Mouse (Mus musculus): ENCODE measurements at regions not wholly inside any gene's neighbourhood (a gene's known extent, or its start where the extent isn't known, plus 50 kb on each side); places are given as distances from the start of the nearest gene placed in this dataset.

DNA sequence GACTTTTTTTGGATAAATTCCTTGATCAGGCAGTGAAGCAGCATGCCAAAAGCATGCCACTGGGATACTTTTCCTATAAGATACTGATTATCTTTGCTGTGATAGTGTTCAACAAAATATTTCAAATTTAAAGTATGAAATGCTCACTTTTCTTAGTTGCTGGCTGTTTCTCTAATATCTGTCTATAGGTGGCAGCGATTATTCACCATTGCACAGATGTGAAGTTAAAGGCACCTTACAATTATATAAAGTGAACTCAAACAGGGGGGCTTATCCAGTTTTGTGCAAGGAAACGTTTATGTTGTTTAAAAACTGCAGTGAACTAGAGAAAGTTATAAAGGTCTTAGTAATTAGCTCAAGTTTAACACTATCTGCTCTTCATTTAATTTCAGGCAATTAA, 794.1 kb upstream of the Frg1 start:
- Histone ChIP-seq H3K36me3 (ENCODE audit: control insufficient read depth in 1 of 2, insufficient read depth in 2 of 2, low read length in 2 of 2) (no peaks in the 10 kb centered on the region), H3K27ac (ENCODE audit: control insufficient read depth, low read depth, low read length) (no peak overlapping the region), H3K79me2 (ENCODE audit: control insufficient read depth, insufficient read depth, low read length, poor library complexity) (no peaks in the 10 kb centered on the region), H3K4me3 (ENCODE audit: control insufficient read depth in 1 of 2, insufficient read depth in 1 of 2, low read depth in 2 of 2, low read length in 2 of 2) (no peak overlapping the region), H3K4me1 (ENCODE audit: control insufficient read depth in 1 of 2, insufficient read depth in 2 of 2, low read length in 2 of 2) (no peaks in the 10 kb centered on the region), H3K27me3 (ENCODE audit: control insufficient read depth in 1 of 2, insufficient read depth in 2 of 2, low read length in 2 of 2) (no peaks in the 10 kb centered on the region), H3K9me3 (replicated peaks; ENCODE audit: insufficient read depth, low read length) (no peaks in the 10 kb centered on the region), H3K9ac (ENCODE audit: control insufficient read depth, low read depth, low read length, poor library complexity, severe bottlenecking) (no peak overlapping the region)
- DNase-seq (ENCODE audit: low read depth, low spot score): no peak
- TF ChIP-seq ZKSCAN1 (IDR thresholded peaks at IDR 0.05; ENCODE audit: low read depth, low read length) (no peak), ZNF384 (IDR thresholded peaks at IDR 0.05; ENCODE audit: low read depth, low read length) (no peak), ZC3H11A (IDR thresholded peaks at IDR 0.05; ENCODE audit: low read depth, low read length) (no peak), GATA1 (IDR thresholded peaks at IDR 0.05; ENCODE audit: low read depth, low read length) (no peak), POLR2A (IDR thresholded peaks at IDR 0.05; ENCODE audit: control insufficient read depth in 1 of 2, insufficient read depth in 1 of 2, low read depth in 1 of 2, low read length in 2 of 2, poor library complexity in 1 of 2) (no peak), TBP (IDR thresholded peaks at IDR 0.05; ENCODE audit: low read depth, low read length) (no peak), TAL1 (IDR thresholded peaks at IDR 0.05; ENCODE audit: low read length) (no peak), CTCF (IDR thresholded peaks at IDR 0.05 in 2 of 3, conservative IDR thresholded peaks at IDR 0.05 in 1 of 3; ENCODE audit: control insufficient read depth in 1 of 3, insufficient read depth in 1 of 3, low read depth in 2 of 3, low read length in 3 of 3, poor library complexity in 1 of 3, severe bottlenecking in 1 of 3) (no peak), MAZ (IDR thresholded peaks at IDR 0.05; ENCODE audit: low read depth, low read length) (no peak), NRF1 (IDR thresholded peaks at IDR 0.05; ENCODE audit: insufficient read depth, low read depth, low read length, poor library complexity, severe bottlenecking) (no peak), USF2 (IDR thresholded peaks at IDR 0.05; ENCODE audit: borderline replicate concordance in 1 of 2, insufficient read depth in 1 of 2, low read depth in 1 of 2, low read length in 2 of 2) (no peak), ELF1 (IDR thresholded peaks at IDR 0.05; ENCODE audit: low read depth, low read length) (no peak), POLR2AphosphoS2 (IDR thresholded peaks at IDR 0.05; ENCODE audit: low read length) (no peak), GABPA (IDR thresholded peaks at IDR 0.05; ENCODE audit: low read depth, low read length) (no peak)

DNA sequence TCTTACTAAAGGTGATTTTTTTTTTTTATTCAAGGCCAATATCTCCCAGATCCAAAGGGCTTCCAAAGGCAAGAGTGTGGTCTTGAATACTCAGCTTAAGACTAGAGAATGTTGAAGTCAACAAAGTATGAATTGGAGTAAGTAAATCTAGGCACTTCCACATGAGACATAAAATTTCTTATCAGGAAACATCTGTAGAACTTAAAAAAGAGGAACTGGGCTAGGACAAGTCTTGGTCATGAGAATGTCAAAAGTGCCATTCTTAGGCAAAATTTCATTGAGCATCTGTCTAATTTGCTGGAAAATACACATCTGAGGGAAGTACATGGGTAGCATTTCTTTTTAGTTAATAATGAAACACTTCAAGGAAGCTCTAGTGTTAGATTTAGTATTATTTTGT, 793.1 kb upstream of the Frg1 start:
- Histone ChIP-seq H3K9me3 (replicated peaks; ENCODE audit: insufficient read depth, low read length) (no peaks in the 10 kb centered on the region), H3K27ac (ENCODE audit: control insufficient read depth, low read depth, low read length) (no peak overlapping the region), H3K4me1 (ENCODE audit: control insufficient read depth in 1 of 2, insufficient read depth in 2 of 2, low read length in 2 of 2) (no peaks in the 10 kb centered on the region), H3K36me3 (ENCODE audit: control insufficient read depth in 1 of 2, insufficient read depth in 2 of 2, low read length in 2 of 2) (no peaks in the 10 kb centered on the region), H3K4me3 (ENCODE audit: control insufficient read depth in 1 of 2, insufficient read depth in 1 of 2, low read depth in 2 of 2, low read length in 2 of 2) (no peak overlapping the region), H3K27me3 (ENCODE audit: control insufficient read depth in 1 of 2, insufficient read depth in 2 of 2, low read length in 2 of 2) (no peaks in the 10 kb centered on the region), H3K79me2 (ENCODE audit: control insufficient read depth, insufficient read depth, low read length, poor library complexity) (no peaks in the 10 kb centered on the region), H3K9ac (ENCODE audit: control insufficient read depth, low read depth, low read length, poor library complexity, severe bottlenecking) (no peak overlapping the region)
- peak; percentile 2 for DNase-seq (ENCODE audit: low read depth, low spot score)
- TF ChIP-seq RCOR1 (IDR thresholded peaks at IDR 0.05; ENCODE audit: low read depth, low read length): no peak

DNA sequence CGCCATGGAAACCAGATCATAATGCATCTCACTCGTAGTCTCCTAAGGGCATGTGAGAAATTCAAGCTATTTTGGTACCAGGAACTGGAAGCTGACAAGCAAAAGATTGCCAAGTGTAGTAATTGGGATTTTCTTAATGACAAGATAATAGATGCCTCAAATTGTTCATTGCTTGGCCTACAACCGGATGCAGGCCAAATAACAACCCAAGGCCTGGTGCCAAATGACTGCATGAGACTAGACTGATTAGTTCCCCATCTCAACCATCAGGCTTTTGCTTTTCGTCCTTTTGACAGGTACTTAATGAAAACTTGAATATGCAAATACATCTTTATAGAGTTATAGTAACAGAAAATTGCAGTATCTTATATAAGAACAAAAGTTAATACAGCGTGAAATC, 780.4 kb upstream of the Frg1 start:
- TF ChIP-seq TCF12 (IDR thresholded peaks at IDR 0.05; ENCODE audit: low read depth, low read length): no peak
- TF ChIP-seq GATA1 (IDR thresholded peaks at IDR 0.05; ENCODE audit: low read depth, low read length): no peak
- no peak for TF ChIP-seq TBP (IDR thresholded peaks at IDR 0.05; ENCODE audit: low read depth, low read length)
- TF ChIP-seq NELFE (IDR thresholded peaks at IDR 0.05; ENCODE audit: low read depth, low read length): no peak
- no peak for TF ChIP-seq HCFC1 (IDR thresholded peaks at IDR 0.05; ENCODE audit: low read depth, low read length)
- no peak for TF ChIP-seq ETS1 (IDR thresholded peaks at IDR 0.05; ENCODE audit: low read depth, low read length)
- TF ChIP-seq ZKSCAN1 (IDR thresholded peaks at IDR 0.05; ENCODE audit: low read depth, low read length): no peak
- no peak for TF ChIP-seq CHD2 (IDR thresholded peaks at IDR 0.05; ENCODE audit: low read length)
- TF ChIP-seq UBTF (IDR thresholded peaks at IDR 0.05; ENCODE audit: borderline replicate concordance, insufficient read depth, low read depth, low read length): no peak
- no peak for TF ChIP-seq MYC (IDR thresholded peaks at IDR 0.05; ENCODE audit: low read depth, low read length)
- TF ChIP-seq MXI1 (IDR thresholded peaks at IDR 0.05; ENCODE audit: low read depth, low read length): no peak
- no peak for TF ChIP-seq USF1 (IDR thresholded peaks at IDR 0.05; ENCODE audit: low read depth, low read length)
- no peak for TF ChIP-seq ZNF384 (IDR thresholded peaks at IDR 0.05; ENCODE audit: low read depth, low read length)
- TF ChIP-seq MAFK (IDR thresholded peaks at IDR 0.05; ENCODE audit: borderline replicate concordance, low read depth, low read length): no peak
- TF ChIP-seq ELF1 (IDR thresholded peaks at IDR 0.05; ENCODE audit: low read depth, low read length): no peak
- no peak for TF ChIP-seq POLR2A (IDR thresholded peaks at IDR 0.05; ENCODE audit: control insufficient read depth in 1 of 2, insufficient read depth in 1 of 2, low read depth in 1 of 2, low read length in 2 of 2, poor library complexity in 1 of 2)
- TF ChIP-seq NRF1 (IDR thresholded peaks at IDR 0.05; ENCODE audit: insufficient read depth, low read depth, low read length, poor library complexity, severe bottlenecking): no peak
- no peak for TF ChIP-seq JUND (IDR thresholded peaks at IDR 0.05; ENCODE audit: low read depth, low read length)
- Histone ChIP-seq H3K4me3 (ENCODE audit: control insufficient read depth in 1 of 2, insufficient read depth in 1 of 2, low read depth in 2 of 2, low read length in 2 of 2) (no peak overlapping the region), H3K9ac (ENCODE audit: control insufficient read depth, low read depth, low read length, poor library complexity, severe bottlenecking) (no peak overlapping the region), H3K27me3 (ENCODE audit: control insufficient read depth in 1 of 2, insufficient read depth in 2 of 2, low read length in 2 of 2) (no peaks in the 10 kb centered on the region), H3K36me3 (ENCODE audit: control insufficient read depth in 1 of 2, insufficient read depth in 2 of 2, low read length in 2 of 2) (no peaks in the 10 kb centered on the region), H3K9me3 (replicated peaks; ENCODE audit: insufficient read depth, low read length) (no peaks in the 10 kb centered on the region), H3K79me2 (ENCODE audit: control insufficient read depth, insufficient read depth, low read length, poor library complexity) (no peaks in the 10 kb centered on the region), H3K4me1 (ENCODE audit: control insufficient read depth in 1 of 2, insufficient read depth in 2 of 2, low read length in 2 of 2) (no peaks in the 10 kb centered on the region), H3K27ac (ENCODE audit: control insufficient read depth, low read depth, low read length) (no peak overlapping the region)
- no peak for DNase-seq (ENCODE audit: low read depth, low spot score)
